Mouse (Mus musculus): ENCODE data around the gene Fiz1. TPM values are rescaled to one million over a fixed set of nuclear protein-coding genes. Genes with fewer than 3 reads are reported as not detected.

The Fiz1 gene
- total RNA-seq, 2 experiments from 2014 or later = 22.2 to 23.4 TPM

Other genes starting within 250 kb of the Fiz1 start
- not detected for gene Fam71e2, start 243.4 kb downstream of the Fiz1 start, total RNA-seq (2021)
- under 1 TPM; 0.38 to 0.41 TPM for gene Il11, start 231.8 kb downstream of the Fiz1 start, total RNA-seq (2021)
- gene Tmem190, start 231.8 kb downstream of the Fiz1 start, total RNA-seq (2021) = not detected
- 1 to 10 TPM; 4.3 to 5.4 TPM for gene Tmem238, start 225.0 kb downstream of the Fiz1 start, total RNA-seq (2021)
- 100 to 1,000 TPM; 540 to 663 TPM for gene Rpl28, start 221.8 kb downstream of the Fiz1 start, total RNA-seq (2021)
- 100 to 1,000 TPM; 129 to 166 TPM for gene Ube2s, start 202.1 kb downstream of the Fiz1 start, total RNA-seq (2021)
- 100 to 1,000 TPM; 107 to 116 TPM for gene Shisa7, start 170.0 kb downstream of the Fiz1 start, total RNA-seq (2021)
- 1 to 10 TPM; 3.0 to 4.3 TPM for gene Isoc2b, start 144.4 kb downstream of the Fiz1 start, total RNA-seq (2021)
- gene Isoc2a, start 137.5 kb downstream of the Fiz1 start, total RNA-seq (2021) = 1 to 10 TPM; 7.2 to 8.2 TPM
- gene Gm36210, start 108.2 kb downstream of the Fiz1 start, total RNA-seq (2021) = under 1 TPM in 1 of 2 experiments, not detected in 1; 0.45 TPM
- 10 to 100 TPM; 14.3 TPM for gene Zfp628, start 99.5 kb downstream of the Fiz1 start, total RNA-seq (2021)
- gene Nat14, start 92.7 kb downstream of the Fiz1 start, total RNA-seq (2021) = 10 to 100 TPM; 57.9 to 67.4 TPM
- 1 to 10 TPM; 2.9 to 3.0 TPM for gene Ssc5d, start 88.9 kb downstream of the Fiz1 start, total RNA-seq (2021)
- not detected for gene Sbk2, start 50.3 kb downstream of the Fiz1 start, total RNA-seq (2021)
- gene Sbk3, start 43.5 kb downstream of the Fiz1 start, total RNA-seq (2021) = under 1 TPM; 0.40 to 0.57 TPM
- gene Zfp579, start 18.5 kb downstream of the Fiz1 start, total RNA-seq (2021) = 10 to 100 TPM; 38.2 to 46.0 TPM
- gene Zfp524, start 282 bp downstream of the Fiz1 start, total RNA-seq (2021) = 1 to 10 TPM; 4.5 TPM
- not detected for gene Gm44973, start 799 bp upstream of the Fiz1 start, total RNA-seq (2021)
- gene Zfp865, start 5.7 kb upstream of the Fiz1 start, total RNA-seq (2021) = 10 to 100 TPM; 36.4 TPM
- 10 to 100 TPM; 59.9 to 60.2 TPM for gene Ccdc106, start 5.9 kb upstream of the Fiz1 start, total RNA-seq (2021)
- gene 4632433K11Rik, start 19.4 kb upstream of the Fiz1 start, total RNA-seq (2021) = not detected
- gene Zfp784, start 23.7 kb upstream of the Fiz1 start, total RNA-seq (2021) = 1 to 10 TPM; 5.4 to 5.8 TPM
- gene Zfp580, start 36.8 kb upstream of the Fiz1 start, total RNA-seq (2021) = 10 to 100 TPM; 74.9 to 80.4 TPM
- gene U2af2, start 47.4 kb upstream of the Fiz1 start, total RNA-seq (2021) = 100 to 1,000 TPM; 174 to 184 TPM
- 100 to 1,000 TPM; 402 to 408 TPM for gene Epn1, start 65.5 kb upstream of the Fiz1 start, total RNA-seq (2021)
- not detected for gene Rfpl4, start 102.3 kb upstream of the Fiz1 start, total RNA-seq (2021)
- gene Rasl2-9, start 111.3 kb upstream of the Fiz1 start, total RNA-seq (2021) = not detected
- gene Vmn1r55, start 135.0 kb upstream of the Fiz1 start, total RNA-seq (2021) = not detected
- not detected for gene Vmn1r56, start 182.1 kb upstream of the Fiz1 start, total RNA-seq (2021)
- gene Vmn1r57, start 203.8 kb upstream of the Fiz1 start, total RNA-seq (2021) = not detected

All from layer of hippocampus, postnatal 10 days (tissue).